Mouse (Mus musculus) stomach, embryonic 16.5 days (tissue): ENCODE data around the gene Nptx1. TPM values are rescaled to one million over a fixed set of nuclear protein-coding genes. Genes with fewer than 3 reads are reported as not detected.

Experiments used
- ATAC-seq: fragments of 200-750 bp; cut with Nextera tagmentation; 2 replicates; pipeline ENCODE4 v1.8.0; 2017; ENCODE audit warnings: moderate number of reproducible peaks, moderate TSS enrichment; ENCODE audit not compliant: insufficient read depth, low FRiP score
- H3K27ac ChIP-seq: fragments of 300-500 bp; sonication (generic); 2 replicates; pipeline ENCODE4 v1.5.1; 2014; ENCODE audit warnings: low read length
- H3K27me3 ChIP-seq: fragments of 300-500 bp; sonication (generic); 2 replicates; pipeline ENCODE4 v1.6.1; 2014; ENCODE audit warnings: low read length, control low read depth, mixed read lengths; ENCODE audit not compliant: control insufficient read depth, insufficient read depth
- H3K36me3 ChIP-seq: fragments of 300-500 bp; sonication (generic); 2 replicates; pipeline ENCODE4 v1.6.1; 2014; ENCODE audit warnings: low read length; ENCODE audit not compliant: control insufficient read depth, insufficient read depth
- H3K4me1 ChIP-seq: fragments of 300-500 bp; sonication (generic); 2 replicates; pipeline ENCODE4 v1.6.1; 2014; ENCODE audit warnings: low read length, control low read depth, mixed read lengths; ENCODE audit not compliant: control insufficient read depth, insufficient read depth
- H3K4me2 ChIP-seq: fragments of 300-500 bp; sonication (generic); 2 replicates; pipeline ENCODE4 v1.6.1; 2014; ENCODE audit warnings: low read depth, low read length, mixed read lengths
- H3K4me3 ChIP-seq: fragments of 300-500 bp; sonication (generic); replicated peaks from 2 replicates; pipeline ENCODE4 v1.5.1; 2014; ENCODE audit warnings: mild to moderate bottlenecking, low read length
- H3K9ac ChIP-seq: fragments of 300-500 bp; sonication (generic); 2 replicates; pipeline ENCODE4 v1.6.1; 2014; ENCODE audit warnings: low read length
- H3K9me3 ChIP-seq: fragments of 300-500 bp; sonication (generic); replicated peaks from 2 replicates; pipeline ENCODE4 v1.6.1; 2016; ENCODE audit warnings: low read length, control low read depth; ENCODE audit not compliant: control insufficient read depth
- WGBS: fragments of 180-500 bp; shearing (Covaris S2); extraction: QIAGEN DNeasy Blood & Tissue Kit; methylation state at CpG from one replicate; pipeline ENCODE4 v1.1.7; 2014; 5-methylcytosine and 5-hydroxymethylcytosine counted together
- polyA plus RNA-seq: library from polyadenylated mRNA; unstranded; fragments of >200 nt; fragmentation: Nextera tagmentation; extraction: Ambion mirVana; gene quantifications from 2 replicates; pipeline ENCODE4 v1.2.1, GENCODE M21; 2015

The Nptx1 gene
- polyA plus RNA-seq, 1 experiment from 2014 or later = 0.32 TPM

DNA sequence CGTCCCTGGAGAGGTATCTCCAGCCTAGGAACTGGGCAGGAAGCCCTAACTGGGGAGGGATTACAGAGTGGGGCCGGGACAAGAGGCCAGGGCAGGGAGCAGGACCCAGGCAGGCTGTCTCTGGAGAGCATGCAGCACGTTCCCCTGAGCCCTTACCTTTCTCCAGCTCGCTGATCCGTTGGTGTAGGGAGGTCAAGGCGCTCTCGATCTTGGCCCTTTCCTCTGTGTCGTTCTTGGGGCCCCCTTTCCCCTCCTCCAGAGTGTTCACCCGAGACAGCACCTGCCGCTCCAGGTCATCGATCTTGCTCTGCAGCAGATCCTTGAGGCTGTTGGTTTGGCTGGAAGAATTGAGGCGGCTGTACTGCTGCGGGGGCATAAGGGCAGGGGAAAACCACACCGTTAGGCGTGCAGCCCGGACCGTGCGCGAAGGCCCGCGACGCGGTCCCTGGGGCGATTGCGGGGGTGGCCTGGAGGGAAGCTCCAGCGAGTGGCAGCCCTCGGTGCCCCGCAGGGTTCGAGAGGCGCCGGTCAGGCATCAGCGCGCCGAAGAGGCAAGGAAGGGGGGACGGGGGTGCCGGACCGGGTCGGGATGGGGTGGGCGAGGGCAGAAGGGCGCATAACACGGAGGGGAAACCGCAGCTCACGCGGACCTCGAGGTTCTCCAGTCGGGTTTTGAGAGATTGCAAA is 914 bp downstream of the Nptx1 start:
- WGBS = under 1% methylated on average over 46 of the region's 46 CpGs
- ATAC-seq = no peak
- Histone ChIP-seq H3K9me3 (no peaks in the 10 kb centered on the region), H3K9ac (no peak overlapping the region), H3K27me3 (peaks cover 76% of the 10 kb centered on the region), H3K4me2 (peak overlapping the region; percentile 99), H3K4me1 (peaks cover 36% of the 10 kb centered on the region), H3K27ac (no peak overlapping the region), H3K36me3 (no peaks in the 10 kb centered on the region), H3K4me3 (peak overlapping the region; percentile 55)

DNA sequence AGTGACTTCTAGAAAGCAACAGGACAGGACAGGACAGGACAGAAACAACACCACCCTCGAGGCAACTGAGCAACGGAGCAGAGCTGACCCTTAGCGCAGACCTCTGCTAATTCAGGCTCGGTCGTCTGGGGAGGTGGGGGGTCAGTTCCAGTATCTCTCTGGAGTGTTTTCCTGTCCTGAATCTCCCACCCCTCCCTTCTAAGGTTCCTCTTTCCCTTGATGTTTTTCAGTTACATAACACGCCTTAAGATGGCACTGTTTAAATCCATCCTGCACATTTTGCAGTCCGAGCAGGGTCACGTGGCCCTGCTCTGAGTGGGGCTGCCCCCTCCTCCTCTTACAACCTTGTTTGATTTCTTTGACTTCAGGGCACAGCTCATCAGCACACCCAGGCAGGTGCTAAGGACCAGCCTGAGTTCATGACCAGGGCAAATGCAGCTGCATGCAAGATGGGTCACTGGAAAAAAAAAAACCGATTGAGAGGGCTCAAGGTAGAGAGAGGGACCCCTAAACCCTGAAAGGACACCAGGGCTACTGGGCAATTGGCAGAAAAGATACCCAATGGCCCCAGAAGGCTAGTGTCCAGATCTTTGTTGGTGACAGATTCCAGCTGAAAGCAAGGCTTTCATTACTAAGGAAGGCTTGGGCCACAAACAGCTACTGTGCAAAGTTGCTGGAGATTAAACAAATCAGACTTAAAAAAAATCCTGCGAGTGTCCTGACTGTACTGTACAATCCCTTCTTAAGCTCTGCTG is 1.6 kb downstream of the Nptx1 start:
- Histone ChIP-seq H3K9ac (no peak overlapping the region), H3K4me1 (peaks cover 36% of the 10 kb centered on the region), H3K27me3 (peaks cover 75% of the 10 kb centered on the region), H3K9me3 (no peaks in the 10 kb centered on the region), H3K27ac (no peak overlapping the region), H3K4me3 (no peak overlapping the region), H3K36me3 (no peaks in the 10 kb centered on the region), H3K4me2 (no peak overlapping the region)
- no peak for ATAC-seq
- WGBS = 8% methylated on average over 10 of the region's 10 CpGs

DNA sequence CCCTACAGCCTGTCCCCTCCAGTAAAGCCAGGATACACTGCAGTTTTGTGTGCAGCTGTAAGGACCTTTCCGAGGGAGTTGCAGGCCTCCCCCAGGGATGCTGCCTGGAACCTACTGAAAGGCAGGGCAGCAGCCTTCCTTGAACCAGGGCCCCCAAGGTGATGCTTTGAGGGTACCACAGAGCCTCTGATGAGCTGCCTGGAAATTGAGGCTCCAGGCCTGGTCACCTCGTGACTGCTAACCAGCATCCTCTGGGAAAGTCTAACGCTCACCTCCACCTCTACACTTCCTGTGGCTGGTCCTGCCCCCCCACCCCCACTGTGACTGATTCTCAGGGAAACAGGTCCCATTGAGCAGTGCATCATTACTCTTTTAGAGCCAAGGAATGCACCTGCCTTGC is 2.3 kb downstream of the Nptx1 start:
- Histone ChIP-seq H3K4me1 (peaks cover 36% of the 10 kb centered on the region), H3K36me3 (no peaks in the 10 kb centered on the region), H3K4me2 (no peak overlapping the region), H3K9me3 (no peaks in the 10 kb centered on the region), H3K9ac (no peak overlapping the region), H3K4me3 (no peak overlapping the region), H3K27me3 (peaks cover 74% of the 10 kb centered on the region), H3K27ac (no peak overlapping the region)
- WGBS = 49% methylated on average over 3 of the region's 3 CpGs
- ATAC-seq = no peak

DNA sequence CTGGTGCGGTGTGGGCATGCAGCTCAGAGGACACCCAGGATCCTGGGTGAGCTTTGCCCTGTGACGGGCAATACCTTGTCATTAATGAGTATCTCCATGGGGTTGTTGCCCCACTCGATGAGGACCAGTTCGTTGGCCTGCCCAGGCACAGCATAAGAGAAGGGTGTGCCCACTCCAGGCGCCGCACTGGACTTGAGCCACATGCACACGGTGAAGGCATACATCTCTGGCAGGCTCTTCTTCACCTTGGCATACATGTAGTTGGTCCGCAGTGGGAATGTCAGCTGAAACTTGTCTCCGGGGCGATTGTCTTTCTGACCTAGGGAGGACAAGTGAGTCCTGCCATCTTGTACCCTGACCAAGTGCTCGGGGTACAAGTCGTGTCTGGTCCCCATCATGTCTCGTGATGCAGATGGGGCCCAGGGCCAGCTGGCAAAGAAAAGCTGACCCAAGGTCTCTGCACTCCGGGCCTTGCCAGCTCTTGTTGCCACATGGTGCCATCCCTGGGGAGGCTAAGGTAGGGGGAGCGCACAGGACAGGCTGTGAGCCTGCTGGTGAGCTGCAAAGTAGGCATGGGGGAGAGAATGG is 2.9 kb downstream of the Nptx1 start:
- no peak for ATAC-seq
- no peak overlapping the region for H3K4me2 ChIP-seq
- no peak overlapping the region for H3K4me3 ChIP-seq
- H3K4me1 ChIP-seq = peaks cover 35% of the 10 kb centered on the region
- no peaks in the 10 kb centered on the region for H3K36me3 ChIP-seq
- no peaks in the 10 kb centered on the region for H3K9me3 ChIP-seq
- H3K27me3 ChIP-seq = peaks cover 71% of the 10 kb centered on the region
- no peak overlapping the region for H3K9ac ChIP-seq
- 85% methylated on average over 15 of the region's 15 CpGs for WGBS
- H3K27ac ChIP-seq = no peak overlapping the region

DNA sequence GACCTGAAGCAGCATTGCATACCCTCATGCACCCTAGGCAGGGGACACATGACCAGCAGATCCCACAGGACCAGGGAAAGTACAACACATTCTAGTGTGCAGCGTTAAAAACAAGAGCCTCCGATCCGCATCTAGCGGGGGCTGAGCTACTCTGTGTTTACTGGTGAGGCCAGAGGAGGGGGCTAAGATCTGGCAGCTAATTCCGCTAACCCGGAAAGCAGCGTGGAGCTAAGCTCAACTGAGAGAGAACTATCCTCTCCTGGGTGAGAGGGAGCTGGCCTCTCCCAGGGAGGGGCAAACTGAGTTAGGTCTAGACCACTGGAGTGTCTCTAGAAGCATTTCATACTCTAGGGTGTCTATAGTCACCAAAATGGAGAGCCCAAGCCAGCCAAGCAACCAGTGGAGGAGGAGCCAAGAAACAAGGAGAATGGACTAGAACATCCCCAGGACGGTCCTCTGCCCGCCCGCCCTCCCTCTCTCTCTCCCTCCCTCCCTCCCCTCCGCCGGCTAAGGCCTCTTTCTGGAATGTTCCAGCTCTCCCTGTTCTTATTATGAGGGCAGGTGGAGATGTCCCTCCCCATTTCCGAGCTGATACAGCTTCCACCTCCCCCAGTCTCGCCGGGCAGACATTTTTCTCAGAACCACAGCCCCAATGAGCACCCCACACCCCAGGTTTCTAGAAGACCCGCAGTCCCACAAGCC is 3.6 kb downstream of the Nptx1 start:
- no peak overlapping the region for H3K27ac ChIP-seq
- peaks cover 66% of the 10 kb centered on the region for H3K27me3 ChIP-seq
- H3K9me3 ChIP-seq = no peaks in the 10 kb centered on the region
- WGBS = 48% methylated on average over 16 of the region's 16 CpGs
- no peak overlapping the region for H3K9ac ChIP-seq
- no peak overlapping the region for H3K4me3 ChIP-seq
- H3K36me3 ChIP-seq = no peaks in the 10 kb centered on the region
- H3K4me2 ChIP-seq = no peak overlapping the region
- no peak for ATAC-seq
- peaks cover 29% of the 10 kb centered on the region for H3K4me1 ChIP-seq

DNA sequence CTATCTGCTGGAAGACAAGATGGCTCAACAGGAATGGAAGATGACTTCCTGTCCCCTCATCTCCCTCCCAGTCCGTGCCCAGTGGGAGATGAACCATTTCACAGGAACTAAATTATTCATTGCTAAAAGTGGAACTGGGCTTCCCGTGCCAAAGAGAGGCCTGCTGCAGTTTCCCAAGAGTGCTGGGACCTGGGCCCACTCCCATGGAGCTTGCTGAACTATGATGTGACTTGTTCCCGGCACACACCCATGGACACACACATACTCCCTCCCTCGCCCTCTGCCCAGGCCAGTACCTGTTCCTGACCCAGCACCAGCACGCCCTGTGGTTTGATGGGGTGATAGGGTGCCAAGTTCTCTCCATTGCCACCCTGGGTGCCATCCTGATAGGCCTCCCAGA is 4.7 kb downstream of the Nptx1 start:
- H3K27me3 ChIP-seq = peaks cover 55% of the 10 kb centered on the region
- no peaks in the 10 kb centered on the region for H3K36me3 ChIP-seq
- peaks cover 18% of the 10 kb centered on the region; the same call in 1 of the 2 replicates for H3K4me1 ChIP-seq
- ATAC-seq = no peak
- no peak overlapping the region for H3K4me3 ChIP-seq
- H3K9ac ChIP-seq = no peak overlapping the region
- H3K27ac ChIP-seq = no peak overlapping the region
- WGBS = 77% methylated on average over 5 of the region's 5 CpGs
- no peaks in the 10 kb centered on the region for H3K9me3 ChIP-seq
- no peak overlapping the region for H3K4me2 ChIP-seq

DNA sequence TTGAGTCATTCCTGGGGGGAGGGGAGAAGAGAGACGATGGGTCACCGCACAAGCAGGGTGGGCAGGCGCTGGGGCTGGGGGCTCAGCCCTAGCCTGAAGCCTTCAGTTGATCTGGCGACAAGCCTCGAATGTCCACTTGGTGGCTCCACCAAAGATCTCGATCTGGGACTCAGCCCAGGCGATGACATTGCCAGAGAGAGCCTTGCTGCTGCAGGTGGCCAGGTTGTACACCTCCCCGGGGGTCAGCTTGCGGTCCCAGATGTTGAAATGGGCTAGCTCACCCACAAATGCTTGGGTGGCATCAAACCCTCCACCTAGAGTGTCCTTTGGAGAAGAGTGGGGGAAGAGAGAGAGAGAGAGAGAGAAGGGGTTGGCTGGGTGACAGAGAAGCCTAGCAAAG is 5.2 kb downstream of the Nptx1 start:
- no peaks in the 10 kb centered on the region for H3K36me3 ChIP-seq
- peaks cover 51% of the 10 kb centered on the region for H3K27me3 ChIP-seq
- no peak for ATAC-seq
- H3K4me3 ChIP-seq = no peak overlapping the region
- H3K4me1 ChIP-seq = peaks cover 13% of the 10 kb centered on the region; the same call in 1 of the 2 replicates
- H3K4me2 ChIP-seq = no peak overlapping the region
- 47% methylated on average over 9 of the region's 9 CpGs for WGBS
- no peaks in the 10 kb centered on the region for H3K9me3 ChIP-seq
- no peak overlapping the region for H3K27ac ChIP-seq
- no peak overlapping the region for H3K9ac ChIP-seq

DNA sequence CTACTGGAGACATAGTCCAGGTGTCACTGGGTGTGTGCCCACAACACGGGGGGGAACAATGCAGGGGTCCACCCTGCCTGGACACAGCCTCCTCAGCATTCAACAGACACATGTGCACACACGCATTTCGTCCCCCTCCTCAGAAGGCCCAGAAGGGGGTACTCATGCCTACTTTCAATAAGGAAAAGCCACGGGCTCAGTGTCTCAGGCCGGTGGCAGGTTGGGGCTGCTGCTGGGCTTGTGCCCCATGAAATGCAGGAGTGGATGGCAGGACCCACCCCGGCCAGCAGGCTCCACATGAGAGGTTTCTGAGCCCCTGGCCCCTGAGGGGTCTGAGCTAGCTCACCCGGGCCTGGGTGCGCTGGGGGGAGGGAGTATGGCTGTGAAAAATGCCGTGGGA is 6.5 kb downstream of the Nptx1 start:
- ATAC-seq = no peak
- H3K9ac ChIP-seq = no peak overlapping the region
- peaks cover 43% of the 10 kb centered on the region for H3K27me3 ChIP-seq
- no peak overlapping the region for H3K4me2 ChIP-seq
- no peaks in the 10 kb centered on the region for H3K36me3 ChIP-seq
- H3K9me3 ChIP-seq = no peaks in the 10 kb centered on the region
- no peak overlapping the region for H3K4me3 ChIP-seq
- no peak overlapping the region for H3K27ac ChIP-seq
- WGBS = 76% methylated on average over 9 of the region's 9 CpGs
- 0 out of 2 replicates have a peak, but pooled peaks cover under 1% of the 10 kb centered on the region for H3K4me1 ChIP-seq

DNA sequence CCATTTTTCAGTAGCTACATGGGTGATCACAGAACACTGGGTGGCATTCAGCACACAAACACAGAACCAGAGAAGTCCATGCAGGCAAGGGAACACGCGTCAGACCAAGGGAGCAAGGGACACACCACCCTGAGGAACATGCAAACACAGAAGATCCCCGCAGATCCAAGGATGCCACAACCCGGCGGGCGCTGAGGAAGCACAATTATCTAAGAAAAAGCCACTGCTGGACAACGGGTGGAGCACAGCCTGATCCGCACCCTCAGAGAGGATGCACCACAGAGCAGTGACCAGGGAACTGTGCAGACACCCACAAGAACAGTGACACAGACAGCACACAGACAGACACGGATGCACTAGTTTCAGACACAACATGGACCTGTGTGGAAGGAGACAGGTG is 7.0 kb downstream of the Nptx1 start:
- Histone ChIP-seq H3K9ac (no peak overlapping the region), H3K4me3 (no peak overlapping the region), H3K4me1 (no peaks in the 10 kb centered on the region), H3K27me3 (peaks cover 39% of the 10 kb centered on the region), H3K4me2 (no peak overlapping the region), H3K9me3 (no peaks in the 10 kb centered on the region), H3K36me3 (no peaks in the 10 kb centered on the region), H3K27ac (no peak overlapping the region)
- 75% methylated on average over 9 of the region's 9 CpGs for WGBS
- ATAC-seq = no peak
